Mouse (Mus musculus): Measurements from ENCODE around the gene Acvr2b. TPM values are rescaled to one million over a fixed set of nuclear protein-coding genes. Genes with fewer than 3 reads are reported as not detected.

The Acvr2b gene
- polyA plus RNA-seq, 1 experiment from 2014 or later, result 29.4 TPM

GRCm38 (mm10) chr9:119394808-119395207 is 7.1 kb upstream of the Acvr2b start:
- 82% methylated on average over 1 of the region's 1 CpGs for WGBS
- Histone ChIP-seq H3K4me3 (ENCODE audit: low read depth, low read length) (no peak overlapping the region), H3K27ac (ENCODE audit: low read length) (no peak overlapping the region), H3K9me3 (ENCODE audit: control insufficient read depth, low read depth, low read length) (no peaks in the 10 kb centered on the region), H3K9ac (replicated peaks; ENCODE audit: low read depth, low read length) (no peak overlapping the region), H3K36me3 (ENCODE audit: control insufficient read depth, insufficient read depth, low read length) (no peaks in the 10 kb centered on the region; the same call in 1 of the 2 replicates), H3K4me1 (ENCODE audit: control insufficient read depth, insufficient read depth, low read length) (no peaks in the 10 kb centered on the region), H3K27me3 (ENCODE audit: control insufficient read depth, insufficient read depth, low read length) (no peaks in the 10 kb centered on the region), H3K4me2 (replicated peaks; ENCODE audit: low read depth, low read length) (no peak overlapping the region)
- ATAC-seq (ENCODE audit: insufficient number of reproducible peaks, insufficient read depth, low FRiP score, low read depth), result no peak

GRCm38 (mm10) chr9:119401351-119401750 is 567 bp upstream of the Acvr2b start:
- Histone ChIP-seq H3K4me1 (ENCODE audit: control insufficient read depth, insufficient read depth, low read length) (peaks cover 10% of the 10 kb centered on the region; the same call in 1 of the 2 replicates), H3K9me3 (ENCODE audit: control insufficient read depth, low read depth, low read length) (no peaks in the 10 kb centered on the region), H3K27me3 (ENCODE audit: control insufficient read depth, insufficient read depth, low read length) (no peaks in the 10 kb centered on the region), H3K4me2 (replicated peaks; ENCODE audit: low read depth, low read length) (peak overlapping the region; percentile 90), H3K27ac (ENCODE audit: low read length) (no peak overlapping the region; the same call in 1 of the 2 replicates), H3K36me3 (ENCODE audit: control insufficient read depth, insufficient read depth, low read length) (no peaks in the 10 kb centered on the region), H3K4me3 (ENCODE audit: low read depth, low read length) (peak overlapping the region; percentile 89), H3K9ac (replicated peaks; ENCODE audit: low read depth, low read length) (0 out of 2 replicates have a peak overlapping the region, but pooled peaks have one; percentile 3)
- 1% methylated on average over 7 of the region's 7 CpGs for WGBS
- no peak; the same call in 1 of the 2 replicates for ATAC-seq (ENCODE audit: insufficient number of reproducible peaks, insufficient read depth, low FRiP score, low read depth)

- Histone ChIP-seq H3K9ac (replicated peaks; ENCODE audit: low read depth, low read length) (peak overlapping the region; percentile 96), H3K4me3 (ENCODE audit: low read depth, low read length) (peak overlapping the region; percentile 89), H3K4me1 (ENCODE audit: control insufficient read depth, insufficient read depth, low read length) (peaks cover 10% of the 10 kb centered on the region; the same call in 1 of the 2 replicates), H3K27me3 (ENCODE audit: control insufficient read depth, insufficient read depth, low read length) (no peaks in the 10 kb centered on the region), H3K36me3 (ENCODE audit: control insufficient read depth, insufficient read depth, low read length) (no peaks in the 10 kb centered on the region), H3K4me2 (replicated peaks; ENCODE audit: low read depth, low read length) (peak overlapping the region; percentile 90), H3K27ac (ENCODE audit: low read length) (peak overlapping the region; percentile 95), H3K9me3 (ENCODE audit: control insufficient read depth, low read depth, low read length) (no peaks in the 10 kb centered on the region)
- 1% methylated on average over 127 of the region's 127 CpGs for WGBS
- ATAC-seq (ENCODE audit: insufficient number of reproducible peaks, insufficient read depth, low FRiP score, low read depth), result peak; percentile 28
These were observed 626 bp downstream of the Acvr2b start for GRCm38 (mm10) chr9:119402253-119403235.

GRCm38 (mm10) chr9:119403236-119403641 is 1.3 kb downstream of the Acvr2b start:
- H3K27me3 ChIP-seq (ENCODE audit: control insufficient read depth, insufficient read depth, low read length), result no peaks in the 10 kb centered on the region
- peaks cover 10% of the 10 kb centered on the region; the same call in 1 of the 2 replicates for H3K4me1 ChIP-seq (ENCODE audit: control insufficient read depth, insufficient read depth, low read length)
- H3K9me3 ChIP-seq (ENCODE audit: control insufficient read depth, low read depth, low read length), result no peaks in the 10 kb centered on the region
- ATAC-seq (ENCODE audit: insufficient number of reproducible peaks, insufficient read depth, low FRiP score, low read depth), result peak; percentile 11; the same call in 1 of the 2 replicates
- H3K9ac ChIP-seq (replicated peaks; ENCODE audit: low read depth, low read length), result peak overlapping the region; percentile 96
- H3K36me3 ChIP-seq (ENCODE audit: control insufficient read depth, insufficient read depth, low read length), result no peaks in the 10 kb centered on the region
- peak overlapping the region; percentile 90 for H3K4me2 ChIP-seq (replicated peaks; ENCODE audit: low read depth, low read length)
- WGBS, result under 1% methylated on average over 26 of the region's 26 CpGs
- H3K27ac ChIP-seq (ENCODE audit: low read length), result peak overlapping the region; percentile 95
- peak overlapping the region; percentile 89 for H3K4me3 ChIP-seq (ENCODE audit: low read depth, low read length)

- ATAC-seq (ENCODE audit: insufficient number of reproducible peaks, insufficient read depth, low FRiP score, low read depth), result no peak
- Histone ChIP-seq H3K27ac (ENCODE audit: low read length) (no peak overlapping the region), H3K4me1 (ENCODE audit: control insufficient read depth, insufficient read depth, low read length) (peaks cover 12% of the 10 kb centered on the region; the same call in 1 of the 2 replicates), H3K9me3 (ENCODE audit: control insufficient read depth, low read depth, low read length) (no peaks in the 10 kb centered on the region), H3K27me3 (ENCODE audit: control insufficient read depth, insufficient read depth, low read length) (no peaks in the 10 kb centered on the region), H3K9ac (replicated peaks; ENCODE audit: low read depth, low read length) (no peak overlapping the region), H3K4me3 (ENCODE audit: low read depth, low read length) (no peak overlapping the region; the same call in 1 of the 2 replicates), H3K4me2 (replicated peaks; ENCODE audit: low read depth, low read length) (peak overlapping the region; percentile 90), H3K36me3 (ENCODE audit: control insufficient read depth, insufficient read depth, low read length) (no peaks in the 10 kb centered on the region)
- WGBS, result 56% methylated on average over 5 of the region's 5 CpGs
These were observed 2.2 kb downstream of the Acvr2b start for GRCm38 (mm10) chr9:119404090-119404489.

- Histone ChIP-seq H3K9me3 (ENCODE audit: control insufficient read depth, low read depth, low read length) (peaks cover 3% of the 10 kb centered on the region; the same call in 1 of the 2 replicates), H3K9ac (replicated peaks; ENCODE audit: low read depth, low read length) (no peak overlapping the region), H3K36me3 (ENCODE audit: control insufficient read depth, insufficient read depth, low read length) (no peaks in the 10 kb centered on the region), H3K4me3 (ENCODE audit: low read depth, low read length) (no peak overlapping the region), H3K27ac (ENCODE audit: low read length) (no peak overlapping the region), H3K4me2 (replicated peaks; ENCODE audit: low read depth, low read length) (no peak overlapping the region), H3K27me3 (ENCODE audit: control insufficient read depth, insufficient read depth, low read length) (no peaks in the 10 kb centered on the region), H3K4me1 (ENCODE audit: control insufficient read depth, insufficient read depth, low read length) (peaks cover 10% of the 10 kb centered on the region; the same call in 1 of the 2 replicates)
- 67% methylated on average over 15 of the region's 15 CpGs for WGBS
- no peak for ATAC-seq (ENCODE audit: insufficient number of reproducible peaks, insufficient read depth, low FRiP score, low read depth)
These were observed 6.0 kb downstream of the Acvr2b start for GRCm38 (mm10) chr9:119407884-119408283.

GRCm38 (mm10) chr9:119408898-119409664 is 7.2 kb downstream of the Acvr2b start:
- ATAC-seq (ENCODE audit: insufficient number of reproducible peaks, insufficient read depth, low FRiP score, low read depth), result no peak
- peaks cover 7% of the 10 kb centered on the region; the same call in 1 of the 2 replicates for H3K9me3 ChIP-seq (ENCODE audit: control insufficient read depth, low read depth, low read length)
- 0 out of 2 replicates have a peak, but pooled peaks cover 5% of the 10 kb centered on the region for H3K4me1 ChIP-seq (ENCODE audit: control insufficient read depth, insufficient read depth, low read length)
- 73% methylated on average over 11 of the region's 11 CpGs for WGBS
- H3K4me2 ChIP-seq (replicated peaks; ENCODE audit: low read depth, low read length), result no peak overlapping the region
- H3K27me3 ChIP-seq (ENCODE audit: control insufficient read depth, insufficient read depth, low read length), result no peaks in the 10 kb centered on the region
- peak overlapping the region; percentile 2; the same call in 1 of the 2 replicates for H3K27ac ChIP-seq (ENCODE audit: low read length)
- no peaks in the 10 kb centered on the region for H3K36me3 ChIP-seq (ENCODE audit: control insufficient read depth, insufficient read depth, low read length)
- no peak overlapping the region for H3K9ac ChIP-seq (replicated peaks; ENCODE audit: low read depth, low read length)
- H3K4me3 ChIP-seq (ENCODE audit: low read depth, low read length), result no peak overlapping the region

GRCm38 (mm10) chr9:119409864-119410263 is 7.9 kb downstream of the Acvr2b start:
- H3K9ac ChIP-seq (replicated peaks; ENCODE audit: low read depth, low read length), result no peak overlapping the region
- peaks cover 7% of the 10 kb centered on the region; the same call in 1 of the 2 replicates for H3K9me3 ChIP-seq (ENCODE audit: control insufficient read depth, low read depth, low read length)
- 82% methylated on average over 5 of the region's 5 CpGs for WGBS
- H3K4me1 ChIP-seq (ENCODE audit: control insufficient read depth, insufficient read depth, low read length), result 0 out of 2 replicates have a peak, but pooled peaks cover 5% of the 10 kb centered on the region
- H3K4me2 ChIP-seq (replicated peaks; ENCODE audit: low read depth, low read length), result no peak overlapping the region
- ATAC-seq (ENCODE audit: insufficient number of reproducible peaks, insufficient read depth, low FRiP score, low read depth), result no peak
- H3K27ac ChIP-seq (ENCODE audit: low read length), result no peak overlapping the region
- no peaks in the 10 kb centered on the region for H3K27me3 ChIP-seq (ENCODE audit: control insufficient read depth, insufficient read depth, low read length)
- H3K4me3 ChIP-seq (ENCODE audit: low read depth, low read length), result no peak overlapping the region
- no peaks in the 10 kb centered on the region for H3K36me3 ChIP-seq (ENCODE audit: control insufficient read depth, insufficient read depth, low read length)
